Mouse (Mus musculus) thymus, postnatal 4 days (tissue): ENCODE measurements around the gene Acot13.
"Not testable (repeated sequence)": the region's sequence is repeated elsewhere in the genome, so short reads cannot be mapped to it uniquely, and the experiment has no call there.

Experiments
- DNase-seq: peaks from one replicate; pipeline ENCODE4 v3.0.0; 2021

The Acot13 gene

GRCm38 (mm10) chr13:24831353-24832130, at the start of gene Acot13, which contains the start of gene Tdp2:
Gene Acot13 (minus strand): TSS chr13:24831540.
Gene Tdp2 (plus strand): TSS chr13:24831679.
- peak; percentile 97 for DNase-seq

DNA sequence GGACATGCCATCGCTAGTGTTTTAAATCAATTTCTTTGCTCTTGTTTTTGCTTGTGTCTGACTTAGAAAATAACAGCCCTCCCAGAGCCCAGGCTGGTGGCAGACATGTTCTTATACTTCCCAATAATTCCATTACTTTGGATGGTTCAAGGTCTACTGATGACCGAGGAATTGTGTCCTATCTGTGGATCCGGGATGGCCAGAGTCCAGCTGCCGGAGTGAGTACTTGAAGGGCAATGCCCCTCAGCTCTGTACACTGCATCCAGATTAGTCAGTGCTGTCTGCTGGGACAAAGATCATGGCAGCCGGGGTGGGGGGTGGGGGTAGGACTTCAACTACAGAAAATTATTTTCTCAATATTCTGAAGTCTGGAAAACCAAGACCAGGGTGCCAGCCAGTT, 49.4 kb upstream of the Acot13 start:
- DNase-seq = no peak

- DNase-seq = no peak
Observed at GRCm38 (mm10) chr13:24880208-24880607, 48.9 kb upstream of the Acot13 start.

DNA sequence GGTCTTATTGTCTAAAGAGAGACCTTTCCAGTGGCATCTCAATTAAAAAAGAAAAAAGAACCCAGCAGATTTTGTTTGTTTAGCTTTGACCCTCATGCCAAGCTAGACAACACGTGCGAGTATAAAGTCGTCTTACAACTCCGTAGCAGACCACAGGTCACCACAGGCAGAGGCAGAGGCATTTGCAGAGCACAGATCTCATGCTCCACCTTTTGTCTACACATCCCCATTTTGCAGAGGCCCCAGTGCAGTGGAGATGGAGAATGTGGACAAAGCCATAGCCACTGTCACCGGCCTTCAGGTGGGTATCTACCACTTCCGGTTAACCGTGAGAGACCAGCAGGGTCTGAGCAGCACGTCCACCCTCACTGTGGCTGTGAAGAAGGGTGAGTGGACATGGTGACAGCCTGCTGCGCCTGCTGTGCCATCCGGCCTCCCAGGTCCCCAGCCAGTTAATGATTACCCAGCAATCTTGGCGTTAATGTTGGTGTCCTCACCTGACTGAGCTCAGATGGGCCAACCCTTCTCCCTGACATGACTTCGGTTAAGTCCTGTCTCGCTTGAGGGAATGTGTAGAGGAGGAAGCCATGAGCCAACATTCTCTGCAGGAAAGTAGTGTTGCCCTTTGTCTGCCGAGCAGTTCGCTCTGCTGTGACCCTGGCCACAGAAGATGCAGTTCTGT, 48.2 kb upstream of the Acot13 start:
- DNase-seq = no peak

GRCm38 (mm10) chr13:24868233-24868632, 36.9 kb upstream of the Acot13 start:
- DNase-seq = no peak

GRCm38 (mm10) chr13:24867789-24868188, 36.4 kb upstream of the Acot13 start:
- DNase-seq = no peak

DNA sequence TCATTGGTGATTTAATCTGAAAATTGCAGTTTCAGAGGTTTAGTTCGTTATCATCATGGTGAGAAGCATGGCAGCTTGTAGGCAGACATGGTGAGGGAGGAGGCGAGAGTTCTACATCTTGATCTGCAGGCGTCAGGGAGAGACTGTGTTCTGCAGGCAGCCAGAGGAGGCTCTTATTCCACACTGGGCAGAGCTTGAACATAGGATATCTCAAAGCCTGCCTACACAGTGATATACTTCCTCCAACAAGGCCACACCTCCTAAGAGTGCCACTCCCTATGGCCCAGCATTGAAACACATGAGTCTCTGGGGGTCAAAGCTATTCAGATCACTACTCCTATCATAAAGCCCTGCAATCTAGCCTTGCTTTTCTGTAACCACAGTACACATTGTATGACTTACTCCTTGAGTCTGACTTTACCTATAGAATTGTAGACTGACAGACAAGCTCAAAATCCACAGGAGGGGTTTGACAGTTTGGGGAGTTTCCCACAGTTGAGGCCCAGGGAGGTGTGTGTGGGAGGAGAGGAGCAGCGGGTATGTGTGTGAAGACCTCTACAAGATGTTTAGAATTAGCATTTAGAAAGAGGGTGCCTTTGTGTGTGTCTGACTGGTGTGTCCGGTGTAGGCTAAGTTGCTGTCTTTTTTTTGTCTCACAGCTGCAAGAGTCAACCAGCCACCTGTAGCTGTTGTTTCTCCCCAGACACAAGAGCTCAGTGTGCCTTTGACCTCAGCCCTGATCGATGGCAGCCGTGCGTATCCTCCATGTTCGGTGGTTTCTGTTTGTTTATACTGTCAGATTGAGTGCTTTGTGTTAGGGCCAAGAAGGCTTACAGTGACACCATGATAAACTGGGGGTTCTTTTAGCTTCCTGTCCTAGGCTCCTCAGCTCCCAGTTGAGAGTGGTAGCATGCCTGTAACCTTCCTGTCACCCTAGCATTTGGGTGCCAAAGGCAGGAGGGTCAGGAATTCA, 35.4 kb upstream of the Acot13 start:
- DNase-seq = no peak

GRCm38 (mm10) chr13:24862520-24862919, 31.2 kb upstream of the Acot13 start:
- peak; percentile 88 for DNase-seq

GRCm38 (mm10) chr13:24862021-24862420, 30.7 kb upstream of the Acot13 start:
- DNase-seq = no peak

DNA sequence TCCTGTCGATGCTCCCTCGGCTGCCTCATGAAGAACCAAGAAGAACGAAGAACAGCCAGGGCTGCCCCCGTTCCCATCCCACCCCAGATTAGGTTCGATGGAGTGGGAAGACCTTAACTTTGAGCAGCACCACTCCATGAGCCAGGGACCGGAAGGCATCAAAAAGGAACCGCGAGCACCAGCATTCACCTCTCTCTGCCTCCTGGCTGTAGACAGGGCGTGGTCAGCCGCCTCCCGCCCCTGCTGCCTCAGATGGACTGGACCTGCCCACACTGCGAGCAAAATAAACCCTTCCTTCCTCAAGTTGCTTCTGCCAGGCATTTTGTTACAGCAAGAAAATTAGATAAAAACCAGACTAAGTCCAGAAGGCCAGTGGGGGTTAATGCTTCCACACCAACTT, 29.7 kb upstream of the Acot13 start:
- DNase-seq = peak; percentile 18

- DNase-seq = no peak
Observed at GRCm38 (mm10) chr13:24859115-24859514, 27.8 kb upstream of the Acot13 start.

DNA sequence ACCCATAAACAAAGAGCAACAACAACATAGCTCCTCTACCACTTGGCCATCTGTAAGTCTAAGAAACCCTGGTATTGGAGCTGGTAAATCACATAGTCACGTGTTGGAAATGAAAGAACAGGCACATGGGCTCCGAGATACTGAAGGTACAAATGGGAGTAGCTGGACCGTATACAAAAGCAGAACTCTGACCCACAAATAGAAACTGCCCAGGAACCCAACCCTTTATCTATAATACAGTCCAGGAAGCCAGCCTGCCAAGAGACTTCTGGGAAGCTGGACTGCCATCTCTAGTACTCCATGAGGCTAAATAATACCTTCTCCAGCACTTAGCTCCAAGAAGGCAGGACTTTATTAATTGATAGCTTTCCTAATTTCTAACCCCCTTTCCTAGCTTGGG, 21.2 kb upstream of the Acot13 start:
- no peak for DNase-seq

- DNase-seq = no peak
Observed at GRCm38 (mm10) chr13:24851989-24852388, 20.6 kb upstream of the Acot13 start.

GRCm38 (mm10) chr13:24849318-24849717, 18.0 kb upstream of the Acot13 start:
- no peak for DNase-seq

GRCm38 (mm10) chr13:24844983-24845955, 13.9 kb upstream of the Acot13 start, which contains the start of gene D130043K22Rik:
Gene D130043K22Rik (plus strand): TSS chr13:24845135.
- DNase-seq = peak; percentile 67

DNA sequence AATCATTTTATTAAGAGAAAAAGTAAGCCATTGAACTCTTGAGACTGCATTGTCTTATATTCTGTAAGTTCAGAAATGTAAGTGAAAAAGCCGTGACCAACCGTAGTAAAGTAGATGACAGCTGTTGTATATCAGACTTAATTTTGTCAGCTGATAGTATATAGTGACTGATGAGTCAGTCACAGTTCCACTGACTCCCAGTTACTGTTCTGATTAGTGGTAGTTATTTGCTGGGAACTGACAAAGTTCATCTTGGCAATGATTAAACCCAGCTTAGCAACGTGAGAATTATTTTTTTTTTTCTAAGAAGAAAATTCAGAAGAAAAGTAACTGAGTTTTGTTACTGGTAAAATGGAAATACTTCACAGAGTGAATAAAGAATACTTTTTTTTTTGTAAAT, 10.4 kb upstream of the Acot13 start:
- DNase-seq = no peak

DNA sequence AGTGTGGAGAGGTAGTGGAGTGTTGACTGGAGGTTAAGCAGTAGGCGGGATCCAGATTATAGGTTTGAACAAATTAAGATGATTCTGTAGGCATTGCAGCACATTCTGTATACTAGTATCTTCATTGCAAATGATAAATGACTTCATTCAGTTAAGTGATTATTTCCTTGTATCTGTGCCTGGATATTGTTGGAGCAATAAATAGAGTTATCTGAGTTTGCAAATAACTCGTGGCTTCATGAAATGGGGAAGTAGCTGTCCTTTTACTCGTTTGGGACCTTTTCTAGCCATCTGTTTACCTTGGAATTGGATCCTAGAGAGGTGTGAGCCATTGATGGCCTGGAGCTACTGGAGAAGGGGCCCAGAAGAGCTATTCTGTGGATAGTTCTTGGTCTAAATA, 8.5 kb upstream of the Acot13 start:
- DNase-seq = no peak

DNA sequence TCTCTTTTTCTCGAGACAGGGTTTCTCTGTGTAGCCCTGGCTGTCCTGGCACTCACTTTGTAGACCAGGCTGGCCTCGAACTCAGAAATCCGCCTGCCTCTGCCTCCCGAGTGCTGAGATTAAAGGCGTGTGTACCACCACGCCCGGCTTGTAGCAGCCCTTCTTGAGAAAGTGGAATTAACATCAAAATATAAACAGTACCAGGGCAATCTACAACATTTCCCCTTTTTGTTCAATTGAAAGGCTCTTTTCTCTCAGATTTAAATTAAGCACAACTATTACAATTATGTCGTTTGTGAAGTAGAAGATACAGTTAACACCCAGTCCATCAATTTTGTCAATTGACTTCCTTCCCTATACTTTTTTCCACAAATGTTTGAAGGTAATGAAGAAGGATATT, 6.4 kb upstream of the Acot13 start:
- DNase-seq = not testable (repeated sequence)

GRCm38 (mm10) chr13:24832811-24833155, 1.4 kb upstream of the Acot13 start:
- DNase-seq = no peak

DNA sequence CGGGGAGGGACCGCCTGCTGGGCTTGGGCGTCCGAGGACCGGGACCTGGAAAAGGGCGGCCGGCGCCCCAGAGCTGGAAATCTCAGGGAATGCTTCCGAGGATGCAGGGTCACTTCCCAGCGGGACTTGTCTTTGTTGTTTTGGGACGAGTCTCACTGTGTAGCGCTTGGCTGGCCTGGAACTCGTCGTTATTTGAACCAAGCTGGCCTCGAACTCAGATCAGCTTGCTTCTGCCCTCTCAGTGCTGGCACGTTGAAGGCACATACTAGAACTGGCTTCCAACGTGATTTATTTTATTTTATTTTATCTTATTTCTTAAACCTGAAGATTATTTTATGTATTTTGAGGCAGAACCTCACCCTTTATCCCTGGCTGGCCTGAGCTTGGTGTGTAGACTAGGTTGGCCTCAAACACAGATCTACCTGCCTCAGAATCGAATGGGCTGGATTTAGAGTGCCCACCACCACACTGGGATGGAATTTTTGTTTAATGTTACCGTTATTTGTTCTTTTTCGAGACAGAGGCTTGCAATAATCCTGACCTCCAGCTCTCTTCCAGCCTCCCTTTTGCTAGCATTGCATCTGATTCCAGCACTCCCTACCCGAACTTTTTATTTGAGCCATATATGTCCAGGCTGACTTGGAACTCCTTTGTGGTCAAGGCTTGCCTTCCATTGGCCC, 931 bp upstream of the Acot13 start:
- DNase-seq = no peak

GRCm38 (mm10) chr13:24830756-24831352, 486 bp downstream of the Acot13 start:
- no peak for DNase-seq
